Mouse (Mus musculus): ENCODE results near the gene Gpr180.

DNA sequence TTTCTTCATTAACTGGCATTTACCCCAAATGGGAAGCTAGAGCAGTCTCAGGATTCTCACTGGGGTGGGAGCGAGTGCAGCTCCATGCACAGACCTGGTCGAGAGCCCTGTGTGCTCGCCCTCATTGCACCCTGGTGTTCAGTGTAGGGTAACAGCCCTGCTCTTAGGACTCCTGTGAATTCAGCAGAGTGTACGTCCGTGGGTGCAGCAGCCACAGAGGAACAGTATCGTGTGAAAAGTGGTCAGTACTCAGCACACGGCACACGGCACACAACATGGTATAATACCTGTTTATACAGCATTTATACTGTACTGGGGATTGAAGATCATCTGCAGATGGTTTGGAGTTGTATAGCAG is 15.3 kb downstream of the Gpr180 start:
- TF ChIP-seq CTCF (IDR thresholded peaks at IDR 0.05; ENCODE audit: low read depth, low read length) (no peak), POLR2A (IDR thresholded peaks at IDR 0.05; ENCODE audit: extremely low read depth, insufficient read depth, low read length) (no peak)

Measured in liver, adult 2 months (tissue).